Mouse (Mus musculus) CH12.LX (cell line): ENCODE measurements around the gene Pigf. TPM values are rescaled to one million over a fixed set of nuclear protein-coding genes. Genes with fewer than 3 reads are reported as not detected.

Experiments
- DNase-seq: peaks from one replicate; pipeline ENCODE4 v3.0.0-alpha.2; 2013; ENCODE audit errors: extremely low read depth
- H3K27ac ChIP-seq: 2 replicates; pipeline ENCODE4 v1.5.1; 2012; ENCODE audit warnings: low read depth, mild to moderate bottlenecking, control low read depth, moderate library complexity; ENCODE audit not compliant: insufficient read depth
- H3K27me3 ChIP-seq: replicated peaks from 2 replicates; pipeline ENCODE3; 2012; ENCODE audit warnings: inconsistent platforms
- H3K36me3 ChIP-seq, 2 experiments: replicated peaks in 1 of 2; 2 replicates each; pipeline versions ENCODE3 to v1.6.1; 2012; ENCODE audit warnings: inconsistent platforms in 1 of 2, low read length in 1 of 2, mild to moderate bottlenecking in 1 of 2, mixed read lengths in 1 of 2, moderate library complexity in 1 of 2; ENCODE audit not compliant: control insufficient read depth in 1 of 2, insufficient read depth in 1 of 2
- H3K4me1 ChIP-seq, 2 experiments: 2 replicates each; pipeline ENCODE4 v1.6.1; 2012; ENCODE audit warnings: inconsistent platforms in 1 of 2, moderate library complexity in 1 of 2; ENCODE audit not compliant: insufficient read depth in 2 of 2, control insufficient read depth in 1 of 2
- H3K4me2 ChIP-seq: 2 replicates; pipeline ENCODE4 v1.6.1; 2012; ENCODE audit warnings: low read depth, mild to moderate bottlenecking, control low read depth; ENCODE audit not compliant: poor library complexity, insufficient read depth, severe bottlenecking
- H3K4me3 ChIP-seq, 3 experiments: fragments of 150-350 bp in 1 of 3; sonication (generic) in 1 of 3; replicated peaks in 1 of 3; 2 replicates each; pipeline versions ENCODE3 to v1.5.1; 2011 to 2012; ENCODE audit warnings: low read depth in 2 of 3, low read length in 2 of 3, mild to moderate bottlenecking in 2 of 3, moderate library complexity in 2 of 3, control low read depth in 1 of 3, improper control_type of control experiment in 1 of 3, inconsistent platforms in 1 of 3, mixed read lengths in 1 of 3; ENCODE audit not compliant: poor library complexity in 1 of 3
- H3K79me2 ChIP-seq: replicated peaks from 2 replicates; pipeline ENCODE4 v1.6.1; 2012; ENCODE audit warnings: mild to moderate bottlenecking, moderate library complexity; ENCODE audit not compliant: control insufficient read depth, poor library complexity, insufficient read depth, severe bottlenecking; ENCODE audit errors: extremely low read depth
- H3K9ac ChIP-seq: 2 replicates; pipeline ENCODE4 v1.6.1; 2012; ENCODE audit warnings: low read depth, mild to moderate bottlenecking, control low read depth, moderate library complexity; ENCODE audit not compliant: insufficient read depth
- H3K9me3 ChIP-seq: replicated peaks from 2 replicates; pipeline ENCODE3; 2012; ENCODE audit warnings: low read length, inconsistent platforms, mixed read lengths
- BHLHE40 ChIP-seq: IDR thresholded peaks from 2 replicates; pipeline ENCODE4 v1.6.1; 2011; ENCODE audit warnings: mild to moderate bottlenecking, low read depth, low read length, improper control_type of control experiment
- CHD1 ChIP-seq: IDR thresholded peaks from 2 replicates; pipeline ENCODE4 v1.6.1; 2012; ENCODE audit warnings: low read depth, low read length, improper control_type of control experiment, inconsistent platforms
- CHD2 ChIP-seq: IDR thresholded peaks from 2 replicates; pipeline ENCODE4 v1.6.1; 2011; ENCODE audit warnings: low read length, improper control_type of control experiment
- CTCF ChIP-seq, 2 experiments: IDR thresholded peaks in 1 of 2; conservative IDR thresholded peaks in 1 of 2; 2 replicates each; pipeline ENCODE4 v1.5.1; 2011 to 2012; ENCODE audit warnings: low read depth in 2 of 2, low read length in 2 of 2, improper control_type of control experiment in 1 of 2, inconsistent platforms in 1 of 2, mild to moderate bottlenecking in 1 of 2, moderate library complexity in 1 of 2
- ELF1 ChIP-seq: IDR thresholded peaks from 2 replicates; pipeline ENCODE4 v1.6.1; 2014; ENCODE audit warnings: low read depth, mild to moderate bottlenecking, inconsistent platforms, low read length, improper control_type of control experiment
- EP300 ChIP-seq: IDR thresholded peaks from 2 replicates; pipeline ENCODE4 v1.6.1; 2011; ENCODE audit warnings: low read length, improper control_type of control experiment
- ETS1 ChIP-seq: conservative IDR thresholded peaks from 2 replicates; pipeline ENCODE4 v1.6.1; 2012; ENCODE audit warnings: low read depth, mild to moderate bottlenecking, inconsistent platforms, low read length, improper control_type of control experiment, moderate library complexity
- GABPA ChIP-seq: IDR thresholded peaks from 2 replicates; pipeline ENCODE4 v1.6.1; 2012; ENCODE audit warnings: low read depth, low read length, improper control_type of control experiment, inconsistent platforms; ENCODE audit not compliant: insufficient replicate concordance
- HCFC1 ChIP-seq: IDR thresholded peaks from 2 replicates; pipeline ENCODE4 v1.6.1; 2012; ENCODE audit warnings: low read depth, mild to moderate bottlenecking, inconsistent platforms, low read length, improper control_type of control experiment
- IRF4 ChIP-seq: IDR thresholded peaks from 2 replicates; pipeline ENCODE4 v1.6.1; 2014; ENCODE audit warnings: low read depth, mild to moderate bottlenecking, inconsistent platforms, low read length, improper control_type of control experiment
- JUND ChIP-seq: conservative IDR thresholded peaks from 2 replicates; pipeline ENCODE4 v1.6.1; 2011; ENCODE audit warnings: low read depth, low read length, improper control_type of control experiment
- KAT2A ChIP-seq: IDR thresholded peaks from 2 replicates; pipeline ENCODE4 v1.6.1; 2012; ENCODE audit warnings: low read length, improper control_type of control experiment, inconsistent platforms; ENCODE audit not compliant: insufficient replicate concordance
- MAX ChIP-seq: IDR thresholded peaks from 2 replicates; pipeline ENCODE4 v1.6.1; 2011; ENCODE audit warnings: low read length, improper control_type of control experiment
- MAZ ChIP-seq: IDR thresholded peaks from 2 replicates; pipeline ENCODE4 v1.6.1; 2012; ENCODE audit warnings: low read depth, mild to moderate bottlenecking, inconsistent platforms, low read length, improper control_type of control experiment, moderate library complexity
- MEF2A ChIP-seq: IDR thresholded peaks from 2 replicates; pipeline ENCODE4 v1.6.1; 2014; ENCODE audit warnings: low read depth, mild to moderate bottlenecking, inconsistent platforms, low read length, improper control_type of control experiment, borderline replicate concordance
- MXI1 ChIP-seq: IDR thresholded peaks from 2 replicates; pipeline ENCODE4 v1.6.1; 2011; ENCODE audit warnings: mild to moderate bottlenecking, low read depth, low read length, improper control_type of control experiment
- MYC ChIP-seq: IDR thresholded peaks from 2 replicates; pipeline ENCODE4 v1.6.1; 2011; ENCODE audit warnings: low read depth, mild to moderate bottlenecking, improper control_type of control experiment, low read length
- NELFE ChIP-seq: IDR thresholded peaks from 2 replicates; pipeline ENCODE4 v1.6.1; 2011; ENCODE audit warnings: low read depth, low read length, improper control_type of control experiment
- NRF1 ChIP-seq: IDR thresholded peaks from 2 replicates; pipeline ENCODE4 v1.6.1; 2014; ENCODE audit warnings: low read depth, mild to moderate bottlenecking, inconsistent platforms, low read length, improper control_type of control experiment, moderate library complexity
- POLR2A ChIP-seq: IDR thresholded peaks from 2 replicates; pipeline ENCODE4 v1.6.1; 2011; ENCODE audit warnings: low read depth, mild to moderate bottlenecking, improper control_type of control experiment, low read length
- POLR2AphosphoS2 ChIP-seq: IDR thresholded peaks from 2 replicates; pipeline ENCODE4 v1.6.1; 2011; ENCODE audit warnings: low read depth, low read length, improper control_type of control experiment
- RAD21 ChIP-seq: IDR thresholded peaks from 2 replicates; pipeline ENCODE4 v1.6.1; 2011; ENCODE audit warnings: low read depth, mild to moderate bottlenecking, low read length, improper control_type of control experiment, moderate library complexity
- RCOR1 ChIP-seq: conservative IDR thresholded peaks from 2 replicates; pipeline ENCODE4 v1.6.1; 2012; ENCODE audit warnings: low read depth, mild to moderate bottlenecking, inconsistent platforms, low read length, improper control_type of control experiment
- SIN3A ChIP-seq: IDR thresholded peaks from 2 replicates; pipeline ENCODE4 v1.6.1; 2012; ENCODE audit warnings: low read length, improper control_type of control experiment, inconsistent platforms
- SMC3 ChIP-seq: IDR thresholded peaks from 2 replicates; pipeline ENCODE4 v1.6.1; 2011; ENCODE audit warnings: low read depth, low read length, improper control_type of control experiment
- TBP ChIP-seq: conservative IDR thresholded peaks from 2 replicates; pipeline ENCODE4 v1.6.1; 2011; ENCODE audit warnings: low read depth, low read length, improper control_type of control experiment
- TCF12 ChIP-seq: IDR thresholded peaks from 2 replicates; pipeline ENCODE4 v1.6.1; 2014; ENCODE audit warnings: low read depth, mild to moderate bottlenecking, inconsistent platforms, low read length, improper control_type of control experiment
- UBTF ChIP-seq: IDR thresholded peaks from 2 replicates; pipeline ENCODE4 v1.6.1; 2012; ENCODE audit warnings: low read depth, mild to moderate bottlenecking, inconsistent platforms, low read length, improper control_type of control experiment, moderate library complexity
- USF1 ChIP-seq: IDR thresholded peaks from 2 replicates; pipeline ENCODE4 v1.6.1; 2014; ENCODE audit warnings: low read depth, mild to moderate bottlenecking, inconsistent platforms, low read length, improper control_type of control experiment
- USF2 ChIP-seq: conservative IDR thresholded peaks from 2 replicates; pipeline ENCODE4 v1.6.1; 2011; ENCODE audit warnings: low read depth, low read length, improper control_type of control experiment
- ZC3H11A ChIP-seq: IDR thresholded peaks from 2 replicates; pipeline ENCODE4 v1.6.1; 2012; ENCODE audit warnings: low read depth, mild to moderate bottlenecking, inconsistent platforms, low read length, improper control_type of control experiment
- ZKSCAN1 ChIP-seq: IDR thresholded peaks from 2 replicates; pipeline ENCODE4 v1.6.1; 2012; ENCODE audit warnings: low read depth, inconsistent platforms, low read length, improper control_type of control experiment, borderline replicate concordance
- ZMIZ1 ChIP-seq: IDR thresholded peaks from 2 replicates; pipeline ENCODE4 v1.6.1; 2012; ENCODE audit warnings: low read depth, mild to moderate bottlenecking, inconsistent platforms, low read length, improper control_type of control experiment
- ZNF384 ChIP-seq: IDR thresholded peaks from 2 replicates; pipeline ENCODE4 v1.6.1; 2012; ENCODE audit warnings: low read depth, low read length, improper control_type of control experiment, inconsistent platforms
- dilution Hi-C: fragments of 300-500 bp; cut with MboI; formaldehyde crosslinking; loops from 2 replicates; pipeline ENCODE4 v1.14.3; 2020; ENCODE audit warnings: low sequenced_read_pairs; ENCODE audit not compliant: extremely low pct_unique_long_range_greater_than_20kb, extremely low pct_ligation_motif_present
- in situ Hi-C: fragments of 300-500 bp; cut with MboI; formaldehyde crosslinking; loops from 3 replicates; pipeline ENCODE4 v1.14.3; 2019; ENCODE audit warnings: low sequenced_read_pairs, low pct_ligation_motif_present, low pct_unique_long_range_greater_than_20kb, mixed read lengths
- polyA plus RNA-seq: library from polyadenylated mRNA; unstranded; fragments of >175 nt; gene quantifications from 2 replicates; pipeline ENCODE4 v1.2.1, GENCODE M21; 2012; ENCODE audit warnings: low read depth; ENCODE audit not compliant: insufficient read length
- total RNA-seq, 2 experiments: library from RNA; depleted of rRNA; stranded (reverse); fragments of 300-350 nt in 1 of 2; fragments of >200 nt in 1 of 2; gene quantifications; 2 replicates each; pipeline ENCODE4 v1.2.3; 2012 to 2014

The Pigf gene
- total and polyA plus RNA-seq, 3 experiments, result 33.6 to 70.8 (median 37.6) TPM

GRCm38 (mm10) chr17:86962297-86962893 lies 62.8 kb downstream of the Pigf start:
- Histone ChIP-seq H3K79me2 (peaks cover 17% of the 10 kb centered on the region), H3K27ac (peak overlapping the region; percentile 58), H3K4me2 (peak overlapping the region; percentile 80), H3K9ac (peak overlapping the region; percentile 80), H3K4me1 (peaks cover 26 to 72% of the 10 kb centered on the region in 2 experiments), H3K27me3 (no peaks in the 10 kb centered on the region), H3K36me3 (peaks cover 4 to 23% of the 10 kb centered on the region in 2 experiments), H3K9me3 (no peaks in the 10 kb centered on the region)
- no peak for TF ChIP-seq USF1
- TF ChIP-seq IRF4, result peak; percentile 65
- TF ChIP-seq BHLHE40, result peak; percentile 67
- TF ChIP-seq EP300, result no peak
- TF ChIP-seq CHD2, result 0 out of 2 replicates have a peak, but pooled peaks have one; percentile 13
- no peak for TF ChIP-seq ELF1
- peak; percentile 73; the same call in 1 of the 2 replicates for TF ChIP-seq UBTF
- TF ChIP-seq ZMIZ1, result no peak; the same call in 1 of the 2 replicates
- TF ChIP-seq POLR2AphosphoS2, result no peak
- TF ChIP-seq MEF2A, result peak; percentile 36; the same call in 1 of the 2 replicates
- TF ChIP-seq RCOR1, result no peak
- no peak for TF ChIP-seq ZNF384
- peak; percentile 63 for TF ChIP-seq SMC3
- no peak for TF ChIP-seq JUND
- TF ChIP-seq HCFC1, result no peak
- TF ChIP-seq TCF12, result peak; percentile 53; the same call in 1 of the 2 replicates
- TF ChIP-seq GABPA, result no peak
- TF ChIP-seq MAZ, result no peak; the same call in 1 of the 2 replicates
- peak; percentile 61 for TF ChIP-seq RAD21
- peak; percentile 30; the same call in 1 of the 2 replicates for TF ChIP-seq MYC
- TF ChIP-seq NELFE, result 0 out of 2 replicates have a peak, but pooled peaks have one; percentile 37
- TF ChIP-seq ZC3H11A, result no peak
- peak; percentile 13; the same call in 1 of the 2 replicates for TF ChIP-seq POLR2A
- TF ChIP-seq CTCF (conservative IDR thresholded peaks at IDR 0.05 in 1 of 2, IDR thresholded peaks at IDR 0.05 in 1 of 2; ENCODE audit: low read depth in 2 of 2, low read length in 2 of 2), result peak; percentile 41 to 76; a peak in 3 of 4 replicates
- TF ChIP-seq KAT2A, result no peak
- TF ChIP-seq MAX, result 0 out of 2 replicates have a peak, but pooled peaks have one; percentile 40
- no peak for TF ChIP-seq MXI1
- TF ChIP-seq TBP, result peak; percentile 39; the same call in 1 of the 2 replicates
- TF ChIP-seq ZKSCAN1, result no peak
- TF ChIP-seq ETS1, result peak; percentile 53; the same call in 1 of the 2 replicates
- TF ChIP-seq SIN3A, result peak; percentile 74
- TF ChIP-seq CHD1, result peak; percentile 72; the same call in 1 of the 2 replicates
- no peak for TF ChIP-seq NRF1
- no peak for TF ChIP-seq USF2
- TF ChIP-seq, all 38 proteins: peak for 17
- dilution Hi-C loops, result no loop called here
- in situ Hi-C loops, result no loop called here
- peak overlapping the region; percentile 53 to 91 (median 88) for H3K4me3 ChIP-seq
- peak; percentile 88 for DNase-seq
